Mouse (Mus musculus) liver, embryonic 16.5 days (tissue): ENCODE results near the gene Spsb1. TPM values are rescaled to one million over a fixed set of nuclear protein-coding genes. Genes with fewer than 3 reads are reported as not detected.

Experiments
- ATAC-seq: fragments of 200-750 bp; cut with Nextera tagmentation; 2 replicates; pipeline ENCODE4 v1.8.0; 2017; ENCODE audit warnings: low read depth, mild to moderate bottlenecking, moderate number of reproducible peaks, moderate library complexity
- H3K27ac ChIP-seq: fragments of 300-500 bp; sonication (generic); 2 replicates; pipeline ENCODE4 v1.5.1; 2014; ENCODE audit warnings: mild to moderate bottlenecking, low read length
- H3K27me3 ChIP-seq: fragments of 300-500 bp; sonication (generic); 2 replicates; pipeline ENCODE4 v1.6.1; 2014; ENCODE audit warnings: low read depth, low read length, mixed read lengths; ENCODE audit not compliant: control insufficient read depth, insufficient read depth
- H3K36me3 ChIP-seq: fragments of 300-500 bp; sonication (generic); 2 replicates; pipeline ENCODE4 v1.6.1; 2014; ENCODE audit warnings: mild to moderate bottlenecking; ENCODE audit not compliant: control insufficient read depth, insufficient read depth
- H3K4me1 ChIP-seq: fragments of 300-500 bp; sonication (generic); 2 replicates; pipeline ENCODE4 v1.6.1; 2014; ENCODE audit warnings: low read depth, low read length, mixed read lengths; ENCODE audit not compliant: control insufficient read depth
- H3K4me2 ChIP-seq: fragments of 300-500 bp; sonication (generic); 2 replicates; pipeline ENCODE4 v1.6.1; 2014; ENCODE audit warnings: low read depth, low read length, mixed read lengths
- H3K4me3 ChIP-seq: fragments of 300-500 bp; sonication (generic); 2 replicates; pipeline ENCODE4 v1.5.1; 2014; ENCODE audit warnings: low read depth, mild to moderate bottlenecking, low read length
- H3K9ac ChIP-seq: fragments of 300-500 bp; sonication (generic); 2 replicates; pipeline ENCODE4 v1.6.1; 2014; ENCODE audit warnings: low read depth, low read length
- H3K9me3 ChIP-seq: fragments of 300-500 bp; sonication (generic); replicated peaks from 2 replicates; pipeline ENCODE4 v1.6.1; 2016; ENCODE audit warnings: low read length; ENCODE audit not compliant: control insufficient read depth
- WGBS: fragments of 180-500 bp; shearing (Covaris S2); extraction: QIAGEN DNeasy Blood & Tissue Kit; methylation state at CpG from one replicate; pipeline ENCODE4 v1.1.7; 2014; ENCODE audit not compliant: insufficient replicate concordance; 5-methylcytosine and 5-hydroxymethylcytosine counted together
- polyA plus RNA-seq: library from polyadenylated mRNA; unstranded; fragments of >200 nt; fragmentation: Nextera tagmentation; extraction: Ambion mirVana; gene quantifications from 2 replicates; pipeline ENCODE4 v1.2.1, GENCODE M21; 2015

Spsb1 gene
- polyA plus RNA-seq, 1 experiment from 2014 or later, result 0.89 TPM

- Histone ChIP-seq H3K9me3 (no peaks in the 10 kb centered on the region), H3K4me1 (no peaks in the 10 kb centered on the region), H3K9ac (no peak overlapping the region), H3K4me3 (no peak overlapping the region), H3K4me2 (no peak overlapping the region), H3K27me3 (no peaks in the 10 kb centered on the region), H3K36me3 (no peaks in the 10 kb centered on the region), H3K27ac (no peak overlapping the region)
- no peak for ATAC-seq
- 55% methylated on average over 11 of the region's 11 CpGs for WGBS
Measured at GRCm38 (mm10) chr4:149871014-149871413, 83.8 kb downstream of the Spsb1 start.

GRCm38 (mm10) chr4:149870412-149870811 is 84.4 kb downstream of the Spsb1 start:
- H3K9ac ChIP-seq, result no peak overlapping the region
- no peak overlapping the region for H3K4me2 ChIP-seq
- H3K36me3 ChIP-seq, result no peaks in the 10 kb centered on the region
- H3K27me3 ChIP-seq, result no peaks in the 10 kb centered on the region
- H3K9me3 ChIP-seq, result no peaks in the 10 kb centered on the region
- H3K4me1 ChIP-seq, result no peaks in the 10 kb centered on the region
- no peak overlapping the region for H3K27ac ChIP-seq
- H3K4me3 ChIP-seq, result no peak overlapping the region
- ATAC-seq, result no peak

- Histone ChIP-seq H3K9ac (no peak overlapping the region), H3K4me1 (no peaks in the 10 kb centered on the region), H3K27me3 (no peaks in the 10 kb centered on the region), H3K4me2 (no peak overlapping the region), H3K9me3 (no peaks in the 10 kb centered on the region), H3K36me3 (no peaks in the 10 kb centered on the region), H3K4me3 (no peak overlapping the region), H3K27ac (no peak overlapping the region)
- 70% methylated on average over 14 of the region's 14 CpGs for WGBS
- ATAC-seq, result no peak
Measured at GRCm38 (mm10) chr4:149868725-149869124, 86.1 kb downstream of the Spsb1 start.

GRCm38 (mm10) chr4:149868009-149868408 is 86.8 kb downstream of the Spsb1 start:
- Histone ChIP-seq H3K4me1 (no peaks in the 10 kb centered on the region), H3K9ac (no peak overlapping the region), H3K4me3 (no peak overlapping the region), H3K27me3 (no peaks in the 10 kb centered on the region), H3K36me3 (no peaks in the 10 kb centered on the region), H3K4me2 (no peak overlapping the region), H3K9me3 (no peaks in the 10 kb centered on the region), H3K27ac (no peak overlapping the region)
- no peak for ATAC-seq
- 53% methylated on average over 9 of the region's 9 CpGs for WGBS

- H3K36me3 ChIP-seq, result no peaks in the 10 kb centered on the region
- no peak overlapping the region for H3K9ac ChIP-seq
- no peaks in the 10 kb centered on the region for H3K9me3 ChIP-seq
- no peaks in the 10 kb centered on the region for H3K4me1 ChIP-seq
- H3K27ac ChIP-seq, result no peak overlapping the region
- H3K4me3 ChIP-seq, result no peak overlapping the region
- WGBS, result 49% methylated on average over 4 of the region's 4 CpGs
- H3K4me2 ChIP-seq, result no peak overlapping the region
- ATAC-seq, result no peak
- H3K27me3 ChIP-seq, result no peaks in the 10 kb centered on the region
Measured at GRCm38 (mm10) chr4:149867351-149867750, 87.5 kb downstream of the Spsb1 start.

- Histone ChIP-seq H3K9ac (no peak overlapping the region), H3K36me3 (no peaks in the 10 kb centered on the region), H3K27ac (no peak overlapping the region), H3K4me1 (no peaks in the 10 kb centered on the region), H3K27me3 (no peaks in the 10 kb centered on the region), H3K9me3 (no peaks in the 10 kb centered on the region), H3K4me3 (no peak overlapping the region), H3K4me2 (no peak overlapping the region)
- 68% methylated on average over 4 of the region's 4 CpGs for WGBS
- no peak for ATAC-seq
Measured at GRCm38 (mm10) chr4:149864395-149864794, 90.4 kb downstream of the Spsb1 start.

- Histone ChIP-seq H3K9ac (no peak overlapping the region), H3K36me3 (no peaks in the 10 kb centered on the region), H3K4me1 (no peaks in the 10 kb centered on the region), H3K4me2 (no peak overlapping the region), H3K9me3 (no peaks in the 10 kb centered on the region), H3K4me3 (no peak overlapping the region), H3K27ac (no peak overlapping the region), H3K27me3 (no peaks in the 10 kb centered on the region)
- no peak for ATAC-seq
- 30% methylated on average over 9 of the region's 9 CpGs for WGBS
Measured at GRCm38 (mm10) chr4:149863522-149863921, 91.3 kb downstream of the Spsb1 start.

- no peak for ATAC-seq
- Histone ChIP-seq H3K27ac (no peak overlapping the region), H3K27me3 (no peaks in the 10 kb centered on the region; the same call in 1 of the 2 replicates), H3K9me3 (no peaks in the 10 kb centered on the region), H3K4me2 (no peak overlapping the region), H3K4me1 (peaks cover 2% of the 10 kb centered on the region; the same call in 1 of the 2 replicates), H3K36me3 (no peaks in the 10 kb centered on the region), H3K9ac (no peak overlapping the region), H3K4me3 (no peak overlapping the region)
- WGBS, result 58% methylated on average over 6 of the region's 6 CpGs
Measured at GRCm38 (mm10) chr4:149860393-149860792, 94.5 kb downstream of the Spsb1 start.

- no peaks in the 10 kb centered on the region for H3K36me3 ChIP-seq
- WGBS, result 40% methylated on average over 8 of the region's 8 CpGs
- no peak overlapping the region for H3K4me2 ChIP-seq
- no peak overlapping the region for H3K4me3 ChIP-seq
- no peaks in the 10 kb centered on the region; the same call in 1 of the 2 replicates for H3K27me3 ChIP-seq
- no peak overlapping the region for H3K27ac ChIP-seq
- H3K4me1 ChIP-seq, result peaks cover 7% of the 10 kb centered on the region; the same call in 1 of the 2 replicates
- no peak overlapping the region for H3K9ac ChIP-seq
- ATAC-seq, result no peak
- no peaks in the 10 kb centered on the region for H3K9me3 ChIP-seq
Measured at GRCm38 (mm10) chr4:149858584-149858983, 96.3 kb downstream of the Spsb1 start.
